Mouse (Mus musculus) left cerebral cortex, adult 11 months (tissue): ENCODE measurements around the gene Tpd52l1.
"Not testable (repeated sequence)": the region's sequence is repeated elsewhere in the genome, so short reads cannot be mapped to it uniquely, and the experiment has no call there.

Source experiments
- DNase-seq: peaks from one replicate; pipeline ENCODE4 v3.0.0; 2022; ENCODE audit warnings: low spot score

Gene Tpd52l1

DNA sequence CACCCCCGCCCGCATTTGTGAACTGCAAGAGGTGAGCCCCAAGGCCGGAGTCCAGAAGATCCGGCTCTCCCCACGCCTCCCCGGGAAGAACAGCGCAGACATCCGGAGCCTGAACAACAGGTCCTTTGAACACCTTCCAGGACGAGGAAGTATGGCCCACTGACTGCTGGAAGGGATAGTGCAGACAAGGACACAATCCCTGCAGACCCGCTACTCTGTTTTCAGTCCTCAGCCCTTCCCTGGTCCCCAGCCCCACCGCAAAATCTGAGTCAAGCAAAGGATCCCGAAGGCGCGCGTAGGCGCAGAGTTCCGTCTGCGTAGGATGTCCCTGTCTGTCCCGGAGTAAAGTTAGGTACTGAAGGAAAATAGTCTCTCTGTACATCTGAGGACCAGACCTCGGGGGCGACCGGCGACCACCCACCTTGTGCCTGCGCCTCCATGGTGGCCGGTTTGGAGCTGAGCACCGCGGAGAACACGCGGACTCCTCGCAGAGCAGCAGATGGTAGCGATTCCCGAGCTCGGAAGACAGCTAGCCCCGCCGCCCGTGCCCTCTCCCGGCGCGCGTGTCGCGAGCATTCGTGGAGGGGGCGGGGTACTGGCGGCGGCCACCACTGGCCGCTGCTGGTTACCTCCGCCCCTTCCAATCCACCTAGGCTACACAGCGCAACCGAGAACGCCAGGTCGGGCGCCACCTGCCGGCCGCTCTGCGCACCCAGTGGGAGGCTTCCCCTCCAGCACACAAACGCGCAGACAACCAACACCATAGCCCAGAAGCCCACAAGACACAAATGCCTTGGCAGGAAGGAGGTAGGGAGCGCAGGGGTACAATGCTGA is at the start of gene Tpd52l1:
Tpd52l1 (minus strand) TSS at position 668 of the 834 bp plus-strand sequence.
- DNase-seq = peak; percentile 73

DNA sequence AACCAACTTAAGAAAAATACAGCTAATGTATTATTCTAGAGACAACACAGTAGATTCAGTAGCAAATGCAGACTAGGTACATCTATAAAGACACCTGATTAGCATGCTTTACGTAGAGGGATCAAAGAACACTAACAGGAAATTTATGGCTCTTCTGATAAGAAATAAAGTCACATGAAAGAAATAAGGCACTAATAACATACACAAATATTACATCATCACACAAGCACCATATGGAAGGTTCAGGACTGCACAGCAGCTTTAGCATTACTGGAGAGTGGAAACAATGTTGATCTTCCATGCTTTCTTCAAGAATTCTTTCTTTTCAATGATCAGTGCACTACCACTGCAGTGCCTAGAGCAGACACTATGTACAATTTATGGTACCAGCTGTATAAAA is 48.5 kb upstream of the Tpd52l1 start:
- DNase-seq = no peak

- no peak for DNase-seq
Measured at GRCm38 (mm10) chr10:31467043-31467898, 21.5 kb upstream of the Tpd52l1 start.

GRCm38 (mm10) chr10:31465840-31466541 is 20.2 kb upstream of the Tpd52l1 start:
- DNase-seq = no peak

DNA sequence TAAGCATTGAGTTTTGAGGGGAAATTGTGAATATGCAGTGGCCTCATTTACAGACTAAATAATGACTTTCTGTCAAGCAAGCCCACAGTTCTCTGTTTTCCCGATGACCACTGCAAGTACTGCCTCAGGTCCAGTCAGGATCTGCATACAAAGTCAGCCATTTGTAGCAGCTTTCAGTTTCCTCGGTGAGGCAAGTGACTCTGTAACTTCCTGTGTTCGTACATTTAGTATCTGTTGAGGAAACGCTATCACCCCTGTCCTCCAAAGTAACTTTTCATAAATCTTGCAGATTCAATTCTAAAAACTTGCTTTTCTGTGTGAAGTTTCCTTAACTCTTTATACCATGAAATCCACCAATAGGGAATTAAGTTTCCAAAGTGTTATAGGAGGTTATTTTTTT is 19.7 kb upstream of the Tpd52l1 start:
- DNase-seq = no peak

DNA sequence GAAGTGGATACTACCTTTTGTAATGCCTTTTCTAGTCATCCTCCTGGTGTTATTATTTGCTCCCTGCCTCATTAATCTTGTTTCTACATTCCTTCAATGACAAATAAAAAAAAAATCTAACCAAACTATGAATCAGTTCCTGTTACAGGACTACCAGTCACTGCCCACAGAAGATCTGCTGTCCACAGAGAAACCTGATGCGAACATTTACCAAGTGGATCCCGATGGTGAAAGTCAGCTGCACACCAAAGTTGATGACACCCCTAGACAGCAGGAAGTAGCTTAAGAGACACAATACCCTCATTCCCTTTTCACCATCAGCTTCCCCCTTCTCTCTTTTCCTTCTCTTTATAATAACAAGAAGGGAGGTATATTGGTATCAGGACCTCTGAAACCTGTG is 17.3 kb upstream of the Tpd52l1 start:
- no peak for DNase-seq

DNA sequence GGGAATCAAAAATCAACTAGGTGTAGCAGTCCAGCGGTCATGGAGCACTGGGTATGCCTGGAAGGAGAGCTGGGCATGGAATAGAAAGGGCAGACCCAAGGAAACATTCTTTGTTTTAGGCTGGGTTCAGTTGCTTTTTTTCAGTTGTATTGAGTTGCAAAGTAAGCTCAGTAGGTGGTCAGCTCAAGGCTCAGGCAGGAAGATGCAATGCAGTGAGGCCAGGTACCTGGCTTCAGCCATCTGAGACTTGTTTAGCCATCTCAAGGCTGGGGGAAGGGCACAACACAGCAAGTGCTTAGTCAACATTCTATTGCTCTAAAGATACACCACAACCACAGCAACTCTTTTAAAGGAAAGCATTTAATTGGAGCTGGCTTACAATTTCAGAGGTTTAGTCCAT is 11.0 kb upstream of the Tpd52l1 start:
- DNase-seq = no peak

GRCm38 (mm10) chr10:31447083-31447482 is 1.3 kb upstream of the Tpd52l1 start:
- DNase-seq = no peak

DNA sequence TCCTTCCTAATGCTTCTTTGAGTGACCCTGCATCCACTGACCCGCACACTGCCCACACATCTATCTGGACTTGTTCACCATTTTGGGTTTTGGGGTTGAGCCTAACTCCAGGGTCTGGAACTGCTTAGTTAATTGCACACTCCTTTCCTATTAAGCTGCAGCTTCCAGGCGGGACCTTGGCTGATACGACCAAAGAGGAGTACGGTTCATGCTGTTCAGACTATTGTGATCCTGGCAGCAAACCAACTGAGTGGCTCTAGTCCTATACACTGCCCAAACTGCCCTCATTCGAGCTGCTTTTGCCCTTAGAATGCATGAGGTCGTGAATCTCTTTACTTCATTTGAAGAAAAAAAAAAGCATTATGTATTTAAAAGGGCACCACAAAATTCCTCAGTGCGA is 1.6 kb downstream of the Tpd52l1 start:
- no peak for DNase-seq

GRCm38 (mm10) chr10:31441491-31441890 is 4.3 kb downstream of the Tpd52l1 start:
- DNase-seq = no peak

DNA sequence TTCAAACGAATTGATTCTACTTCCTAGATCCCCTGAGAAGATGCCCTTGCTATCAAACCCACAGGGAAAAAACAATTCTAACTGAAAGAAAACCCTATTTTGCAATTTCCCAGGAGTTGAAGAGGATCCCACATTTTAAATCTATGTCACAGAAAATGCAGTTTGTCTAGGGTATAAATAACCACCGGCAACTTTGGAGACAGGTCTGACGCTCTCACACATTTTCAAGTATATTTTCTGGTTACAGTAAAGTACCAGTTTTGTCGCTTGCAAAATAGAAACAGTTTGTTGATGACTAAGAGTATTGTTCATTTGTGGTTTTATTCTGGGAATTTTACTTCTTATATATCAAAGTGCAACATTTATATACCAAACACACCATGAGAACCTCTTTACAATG is 9.7 kb downstream of the Tpd52l1 start:
- no peak for DNase-seq

GRCm38 (mm10) chr10:31417956-31418355 is 27.8 kb downstream of the Tpd52l1 start:
- no peak for DNase-seq

DNA sequence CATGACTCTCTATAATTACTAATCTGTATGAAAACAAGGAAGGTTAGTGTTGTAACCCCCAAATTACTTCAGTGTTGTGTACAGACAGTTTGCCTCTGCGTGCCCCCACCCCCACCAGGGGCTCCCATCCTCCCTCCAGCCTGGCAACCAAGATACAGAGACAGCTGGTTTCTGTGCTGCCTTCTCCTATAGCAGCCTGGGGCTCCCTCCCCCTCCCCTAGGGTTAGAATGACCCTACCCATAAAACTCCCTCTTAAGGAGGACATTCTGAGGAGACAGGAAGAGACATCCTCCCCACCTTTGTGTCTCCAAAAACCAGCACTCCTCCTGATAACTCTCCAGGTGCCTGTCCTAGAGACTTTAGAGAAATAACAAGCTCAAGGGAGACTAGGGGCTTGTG is 52.8 kb downstream of the Tpd52l1 start:
- DNase-seq = no peak

DNA sequence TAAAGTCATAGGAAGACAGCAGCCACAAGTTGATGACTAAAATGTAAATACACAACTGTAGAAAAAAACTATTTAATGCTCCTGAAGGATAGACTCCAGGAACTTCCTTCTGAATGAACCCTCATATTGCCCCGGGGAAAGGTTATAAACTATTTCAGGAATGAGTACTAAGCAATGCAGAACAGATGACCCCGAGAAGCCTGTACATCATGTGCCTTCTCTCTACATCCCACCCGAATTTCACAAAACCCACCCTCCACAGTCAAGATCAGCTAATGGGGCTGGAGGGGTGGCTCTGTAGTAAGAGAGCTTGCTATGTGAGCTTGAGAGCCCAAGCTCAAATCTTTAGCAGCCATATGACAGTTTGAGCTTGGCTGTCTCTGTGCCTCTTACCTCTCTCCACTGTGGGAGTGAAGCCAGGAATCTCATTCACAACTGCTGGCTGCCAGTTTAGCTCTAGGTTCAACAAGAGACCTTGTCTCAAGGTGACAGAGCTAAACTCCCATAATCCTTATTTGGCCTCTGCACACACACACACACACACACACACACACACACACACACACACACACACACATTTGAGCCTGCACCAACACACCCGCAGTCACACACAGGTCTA is 54.9 kb downstream of the Tpd52l1 start:
- DNase-seq = no peak

- DNase-seq = not testable (repeated sequence)
Measured at GRCm38 (mm10) chr10:31388566-31388965, 57.2 kb downstream of the Tpd52l1 start.

DNA sequence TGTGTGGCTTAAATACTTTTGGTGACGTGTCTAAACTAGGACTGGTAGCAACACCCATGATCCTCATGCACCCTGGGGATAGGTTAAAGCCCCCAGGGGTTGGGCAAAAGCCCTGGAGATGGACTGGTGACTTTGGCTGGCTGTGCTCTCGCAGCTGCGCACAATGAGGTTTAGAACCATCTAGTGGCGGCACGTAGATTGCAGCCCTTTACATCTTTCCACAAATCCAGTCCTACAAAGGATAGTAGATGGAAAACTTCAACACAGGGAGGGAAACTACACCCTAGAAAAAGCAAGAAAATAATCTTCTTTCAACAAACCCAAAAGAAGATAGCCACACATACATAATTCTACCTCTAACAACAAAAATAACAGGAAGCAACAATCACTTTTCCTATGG is 75.6 kb downstream of the Tpd52l1 start:
- not testable (repeated sequence) for DNase-seq

GRCm38 (mm10) chr10:31359749-31360148 is 86.0 kb downstream of the Tpd52l1 start:
- DNase-seq = no peak

- no peak for DNase-seq
Measured at GRCm38 (mm10) chr10:31354886-31355461, 90.8 kb downstream of the Tpd52l1 start.

DNA sequence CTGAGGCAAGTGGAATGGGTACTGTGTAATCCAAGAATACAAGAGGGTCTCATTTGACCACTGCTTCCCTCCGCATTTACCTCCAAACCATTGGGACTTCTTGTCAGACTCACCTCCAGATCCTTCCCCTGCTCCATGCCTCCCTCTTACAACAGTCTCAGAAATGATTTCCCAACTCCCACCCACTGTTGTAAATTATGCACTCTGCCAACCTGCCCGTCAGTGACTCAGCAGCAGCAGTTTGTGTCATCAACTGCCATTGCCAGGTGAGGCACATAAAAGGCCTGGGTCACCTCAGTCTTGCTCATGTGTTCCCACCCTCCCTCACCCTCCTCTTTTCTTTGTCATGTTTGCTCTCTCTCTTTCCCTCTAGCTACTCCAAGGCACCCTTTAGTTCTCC is 91.6 kb downstream of the Tpd52l1 start:
- no peak for DNase-seq

- no peak for DNase-seq
Measured at GRCm38 (mm10) chr10:31352845-31353427, 92.8 kb downstream of the Tpd52l1 start.

DNA sequence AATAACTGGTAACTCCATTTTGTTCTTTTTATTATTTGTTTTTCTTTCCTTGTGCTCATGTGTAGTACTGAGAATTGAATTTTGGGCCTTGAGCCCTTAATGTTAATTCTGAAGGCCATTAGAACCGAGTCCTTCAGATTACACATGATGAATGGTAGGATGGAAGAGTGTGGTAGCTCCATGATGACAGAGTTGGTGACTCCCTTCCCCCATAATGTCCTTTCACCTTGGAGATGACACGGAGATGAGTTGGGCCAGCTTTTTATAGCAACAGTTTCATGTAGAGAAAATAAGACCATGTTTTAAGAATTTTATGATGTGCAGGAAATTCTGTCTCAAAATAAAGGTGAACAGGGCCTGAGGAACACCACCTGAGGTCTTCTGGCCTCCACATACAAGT is 94.7 kb downstream of the Tpd52l1 start:
- DNase-seq = no peak
